Mouse (Mus musculus): Measurements from ENCODE around the gene Sdk2.

Gene Sdk2

DNA sequence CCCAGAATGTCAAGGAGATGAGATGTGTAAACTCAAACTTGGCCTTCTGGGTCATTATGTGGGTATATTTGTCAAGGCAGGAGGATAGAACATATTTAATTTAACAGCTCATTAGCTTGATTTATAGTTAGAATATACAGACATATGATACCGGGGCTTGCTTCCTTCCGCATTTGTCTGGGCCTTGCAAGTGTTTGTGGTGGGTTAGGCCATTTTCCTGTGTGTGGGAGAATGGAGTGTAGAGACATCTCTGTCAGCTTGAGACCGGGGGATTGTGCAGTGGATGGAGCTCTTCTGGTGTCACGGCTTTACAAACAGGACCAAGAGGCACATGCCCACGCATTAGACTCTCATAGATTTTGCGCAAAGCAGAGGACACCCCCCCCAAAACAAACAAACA lies 235.2 kb downstream of the Sdk2 start:
- DNase-seq (ENCODE audit: low spot score in 2 of 2) = no peak

DNA sequence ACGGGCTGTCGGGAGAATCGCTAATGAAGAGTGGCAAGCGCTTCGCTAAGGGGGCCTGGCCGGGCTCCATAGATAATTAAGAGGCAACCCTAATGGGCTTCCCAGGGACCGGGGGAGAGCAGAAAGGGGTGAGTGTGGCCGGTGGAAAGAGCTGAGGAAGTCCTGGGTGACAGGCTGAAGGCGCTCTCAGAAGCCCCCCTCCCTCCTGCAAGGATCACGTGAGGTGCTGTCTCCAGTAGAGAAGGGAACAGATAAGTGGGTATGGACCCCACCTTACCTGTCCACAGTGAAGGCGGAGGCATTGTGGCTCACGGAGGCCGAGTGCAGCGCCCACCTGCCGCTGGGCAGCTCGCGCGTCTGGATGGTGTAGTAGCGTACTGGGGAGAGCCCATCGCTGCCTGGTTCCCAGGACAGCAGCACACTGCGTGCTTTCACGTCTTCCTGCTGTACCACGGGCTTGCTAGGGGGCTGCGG lies 238.7 kb downstream of the Sdk2 start:
- DNase-seq (ENCODE audit: low spot score in 2 of 2) = no peak

- DNase-seq (ENCODE audit: low spot score in 2 of 2) = no peak
Measured at GRCm38 (mm10) chr11:113820005-113820404, 246.8 kb downstream of the Sdk2 start.

DNA sequence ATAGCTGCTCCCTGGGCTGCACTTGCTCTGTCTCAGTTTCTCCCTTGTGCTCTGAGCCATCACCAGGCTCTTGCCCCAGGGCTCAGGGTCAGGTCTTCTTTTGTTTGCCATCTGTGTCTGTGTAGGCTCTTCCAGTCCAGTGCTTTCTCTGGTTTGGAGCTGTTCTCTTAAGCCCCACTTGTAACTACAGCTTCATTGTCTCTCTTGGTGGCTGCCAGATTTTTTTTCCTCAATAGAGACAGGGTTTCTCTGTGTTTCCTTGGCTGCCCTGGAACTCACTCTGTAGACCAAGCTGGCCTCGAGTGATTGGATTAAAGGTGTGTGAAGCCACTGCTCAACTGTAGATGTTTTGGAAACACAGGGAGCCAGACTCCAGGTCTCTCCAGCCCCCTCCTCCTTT lies 247.8 kb downstream of the Sdk2 start:
- no peak for DNase-seq (ENCODE audit: low spot score in 2 of 2)

DNA sequence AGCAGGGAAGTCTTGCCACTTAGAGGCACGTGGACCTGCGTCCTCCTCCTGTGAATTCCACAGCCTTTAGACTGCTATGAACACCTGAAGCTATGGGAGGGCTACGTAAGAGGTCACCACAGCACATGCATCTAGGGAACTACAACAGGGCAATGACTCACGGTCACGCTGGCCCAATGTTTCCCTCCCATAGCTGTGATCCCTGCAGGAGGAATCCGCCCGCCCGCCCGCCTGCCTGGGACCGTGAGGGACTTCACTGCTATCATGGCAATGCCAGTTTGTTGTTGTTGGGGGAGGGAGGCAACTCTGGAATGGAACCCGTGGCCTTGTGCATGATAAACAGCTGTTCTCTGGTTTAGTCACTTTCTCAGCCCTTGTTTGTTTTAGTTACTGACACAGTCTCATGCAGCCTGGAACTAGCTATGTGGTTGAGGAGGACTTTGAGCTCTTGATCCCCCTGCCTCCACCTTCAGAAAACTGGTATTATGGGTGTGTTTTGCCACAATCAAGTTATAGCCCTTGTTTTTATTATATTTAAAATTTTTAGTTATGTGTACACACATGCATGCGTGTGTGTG lies 249.8 kb downstream of the Sdk2 start:
- no peak for DNase-seq (ENCODE audit: low spot score in 2 of 2)

- DNase-seq (ENCODE audit: low spot score in 2 of 2) = no peak
Measured at GRCm38 (mm10) chr11:113816439-113816838, 250.4 kb downstream of the Sdk2 start.

DNA sequence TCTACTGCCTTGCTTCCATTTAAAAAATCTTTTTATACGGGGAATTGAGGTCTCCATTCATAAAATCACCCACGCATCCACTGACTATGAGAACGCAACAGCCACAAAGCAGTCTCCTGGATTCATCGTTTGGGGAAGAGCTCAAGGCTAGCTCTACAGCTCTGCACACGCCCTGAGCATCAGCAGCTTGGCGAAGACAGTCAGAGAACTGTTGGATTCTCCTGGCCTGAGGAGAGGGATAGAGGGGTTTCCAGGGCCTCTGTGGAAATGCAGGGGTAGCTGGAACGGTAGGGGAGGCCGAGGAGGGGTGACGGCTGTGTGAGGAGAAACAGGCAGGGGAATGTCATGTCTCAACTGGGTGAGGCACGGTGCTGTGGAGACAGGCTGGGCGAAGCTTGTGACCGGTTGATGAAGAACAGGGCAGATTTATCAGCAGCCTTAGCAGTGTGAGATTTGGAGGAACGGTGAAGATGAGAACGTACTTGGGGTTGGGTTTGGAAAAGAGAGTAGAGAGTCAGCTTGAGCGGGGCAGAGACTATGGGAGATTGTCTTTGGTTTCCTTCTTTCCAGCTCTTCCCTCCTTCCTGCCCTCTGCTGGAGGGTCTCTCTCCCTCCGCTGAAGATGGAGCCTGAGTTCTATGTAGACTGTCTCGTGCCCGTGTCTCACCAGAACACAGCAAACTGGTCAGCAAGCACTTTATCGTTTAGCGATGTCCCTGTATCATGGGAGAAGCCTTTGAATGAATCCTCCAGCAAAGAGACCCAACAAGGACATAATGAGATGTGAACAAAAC lies 255.1 kb downstream of the Sdk2 start:
- no peak for DNase-seq (ENCODE audit: low spot score in 2 of 2)

GRCm38 (mm10) chr11:113810638-113811545 lies 256.0 kb downstream of the Sdk2 start:
- peak; percentile 73 to 75 for DNase-seq (ENCODE audit: low spot score in 2 of 2)

DNA sequence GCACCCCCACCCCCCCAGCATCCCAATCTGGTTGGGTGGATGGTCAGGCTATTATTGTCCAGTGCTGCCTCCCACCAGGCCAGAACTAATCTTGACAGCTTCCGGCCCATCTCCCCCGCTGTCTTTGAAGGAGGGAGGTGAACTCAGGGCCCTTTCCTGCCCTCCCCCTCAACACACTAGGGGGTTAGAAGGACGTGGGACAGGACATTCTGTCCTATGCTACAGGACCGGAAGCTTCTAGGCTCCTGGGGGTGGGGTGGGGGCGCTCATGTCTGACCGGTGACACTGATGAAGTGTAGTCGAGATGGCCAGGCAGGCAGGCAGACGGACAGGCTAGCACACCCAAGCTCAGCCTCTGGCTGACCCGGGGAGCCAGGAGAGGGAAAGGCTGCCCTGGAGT lies 259.8 kb downstream of the Sdk2 start:
- DNase-seq (ENCODE audit: low spot score in 2 of 2) = no peak

GRCm38 (mm10) chr11:113806382-113807077 lies 260.3 kb downstream of the Sdk2 start:
- no peak for DNase-seq (ENCODE audit: low spot score in 2 of 2)

DNA sequence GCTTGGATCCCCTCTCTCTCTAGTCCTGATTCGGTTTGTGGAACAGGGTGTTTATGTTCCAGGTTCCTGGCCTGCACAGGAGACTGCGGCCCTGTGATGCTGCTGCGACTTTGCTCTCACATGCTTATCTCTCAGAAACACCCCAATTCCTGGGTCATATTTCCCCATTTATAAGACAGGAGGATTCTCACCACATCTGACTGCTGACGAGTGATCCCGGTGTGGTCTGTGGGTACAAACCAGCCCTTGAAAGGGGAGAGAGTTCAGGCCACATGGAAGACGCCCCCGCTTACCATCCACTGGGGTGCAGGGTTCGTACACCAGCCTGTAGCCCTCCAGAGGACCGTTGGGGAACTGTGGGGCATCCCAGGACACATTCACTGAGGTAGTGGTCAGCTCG lies 260.9 kb downstream of the Sdk2 start:
- DNase-seq (ENCODE audit: low spot score in 2 of 2) = no peak

- DNase-seq (ENCODE audit: low spot score in 2 of 2) = no peak
Measured at GRCm38 (mm10) chr11:113803321-113803941, 263.4 kb downstream of the Sdk2 start.

GRCm38 (mm10) chr11:113802456-113802855 lies 264.4 kb downstream of the Sdk2 start:
- no peak for DNase-seq (ENCODE audit: low spot score in 2 of 2)

- no peak for DNase-seq (ENCODE audit: low spot score in 2 of 2)
Measured at GRCm38 (mm10) chr11:113800026-113800425, 266.8 kb downstream of the Sdk2 start.

- no peak for DNase-seq (ENCODE audit: low spot score in 2 of 2)
Measured at GRCm38 (mm10) chr11:113799041-113799447, 267.8 kb downstream of the Sdk2 start.

DNA sequence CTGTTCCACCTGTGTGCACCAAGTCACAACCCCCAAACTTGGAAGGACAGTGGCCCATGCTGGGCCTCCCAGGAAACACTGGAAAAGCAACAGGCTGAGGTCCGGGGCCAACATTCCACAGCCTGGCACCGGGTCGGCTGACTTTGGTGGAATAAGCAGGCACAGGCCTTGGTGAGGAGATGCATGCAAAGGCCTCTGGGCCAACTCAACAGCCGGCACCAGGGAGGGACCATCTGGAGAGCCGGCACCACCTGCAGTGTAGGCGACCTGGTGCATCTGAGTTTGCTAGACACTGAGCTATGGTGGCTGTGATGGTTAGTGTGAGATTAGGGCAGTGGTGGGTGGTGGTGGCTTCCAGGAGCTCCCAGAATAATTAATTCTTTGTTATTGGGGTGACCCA lies 268.8 kb downstream of the Sdk2 start:
- DNase-seq (ENCODE audit: low spot score in 2 of 2) = no peak

DNA sequence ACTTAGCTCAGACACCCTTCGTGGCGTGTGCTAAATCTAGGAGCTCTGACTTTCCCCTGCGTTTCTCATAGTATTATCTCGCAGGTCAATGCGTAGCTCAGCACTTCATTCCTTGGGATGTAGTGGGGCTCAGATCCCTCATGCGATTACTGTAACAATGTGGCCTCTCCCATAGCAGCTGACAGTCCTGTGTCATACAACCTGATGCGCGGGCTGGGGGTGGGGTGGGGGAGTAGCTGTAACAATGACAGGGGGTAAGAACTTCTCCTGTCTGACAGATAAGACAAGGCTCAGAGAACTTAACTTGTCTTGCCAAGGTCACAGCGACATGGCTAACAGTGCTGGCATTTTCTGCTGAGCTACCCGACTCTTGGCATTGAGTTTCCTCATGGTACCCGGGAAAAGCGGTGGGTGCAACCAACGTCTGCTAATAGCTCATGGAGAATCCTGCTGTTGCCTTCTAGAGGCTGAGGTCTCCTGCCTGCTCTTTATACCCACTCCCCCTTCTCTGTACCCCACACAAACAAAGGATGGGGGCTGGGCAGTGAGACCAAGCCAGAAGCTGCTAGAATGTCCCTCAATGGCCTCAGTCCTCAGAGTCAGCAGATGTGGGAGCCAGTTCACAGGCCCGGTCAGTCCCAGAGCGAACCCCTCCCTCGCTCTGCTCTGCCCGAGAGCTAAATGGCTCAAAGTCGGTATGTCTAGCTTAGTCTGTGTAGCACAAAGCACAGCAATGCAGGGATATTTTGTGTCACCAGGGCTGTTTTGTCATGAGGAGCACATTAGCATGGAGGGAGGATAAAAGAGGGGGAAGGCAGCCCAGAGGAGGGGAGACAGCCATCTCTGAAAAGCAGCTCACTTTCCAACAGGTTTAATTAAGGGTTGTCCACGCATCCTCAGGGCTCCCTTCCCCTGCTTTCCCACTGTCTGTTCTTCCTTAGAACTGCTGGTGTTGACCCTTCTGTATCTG lies 269.5 kb downstream of the Sdk2 start:
- DNase-seq (ENCODE audit: low spot score in 2 of 2) = no peak

DNA sequence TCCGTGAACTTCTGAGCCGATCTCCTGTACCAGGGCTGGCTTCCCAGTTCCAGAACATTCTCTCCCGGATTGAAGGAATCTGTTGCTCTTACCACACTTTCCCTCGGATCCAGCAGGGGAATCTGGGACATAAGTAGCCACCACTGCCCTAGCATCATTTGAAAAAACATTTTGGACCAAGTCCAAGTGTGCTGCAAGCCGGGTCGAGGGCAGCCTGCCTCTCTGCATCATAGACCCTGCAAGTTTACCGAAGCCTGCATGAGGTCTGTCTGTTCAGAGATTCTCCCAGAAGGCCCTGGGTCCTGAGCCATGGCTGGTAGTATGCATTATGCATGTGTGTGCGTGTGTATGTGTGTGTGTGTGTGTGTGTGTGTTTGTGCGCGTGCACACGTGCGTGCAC lies 271.0 kb downstream of the Sdk2 start:
- DNase-seq (ENCODE audit: low spot score in 2 of 2) = no peak

DNA sequence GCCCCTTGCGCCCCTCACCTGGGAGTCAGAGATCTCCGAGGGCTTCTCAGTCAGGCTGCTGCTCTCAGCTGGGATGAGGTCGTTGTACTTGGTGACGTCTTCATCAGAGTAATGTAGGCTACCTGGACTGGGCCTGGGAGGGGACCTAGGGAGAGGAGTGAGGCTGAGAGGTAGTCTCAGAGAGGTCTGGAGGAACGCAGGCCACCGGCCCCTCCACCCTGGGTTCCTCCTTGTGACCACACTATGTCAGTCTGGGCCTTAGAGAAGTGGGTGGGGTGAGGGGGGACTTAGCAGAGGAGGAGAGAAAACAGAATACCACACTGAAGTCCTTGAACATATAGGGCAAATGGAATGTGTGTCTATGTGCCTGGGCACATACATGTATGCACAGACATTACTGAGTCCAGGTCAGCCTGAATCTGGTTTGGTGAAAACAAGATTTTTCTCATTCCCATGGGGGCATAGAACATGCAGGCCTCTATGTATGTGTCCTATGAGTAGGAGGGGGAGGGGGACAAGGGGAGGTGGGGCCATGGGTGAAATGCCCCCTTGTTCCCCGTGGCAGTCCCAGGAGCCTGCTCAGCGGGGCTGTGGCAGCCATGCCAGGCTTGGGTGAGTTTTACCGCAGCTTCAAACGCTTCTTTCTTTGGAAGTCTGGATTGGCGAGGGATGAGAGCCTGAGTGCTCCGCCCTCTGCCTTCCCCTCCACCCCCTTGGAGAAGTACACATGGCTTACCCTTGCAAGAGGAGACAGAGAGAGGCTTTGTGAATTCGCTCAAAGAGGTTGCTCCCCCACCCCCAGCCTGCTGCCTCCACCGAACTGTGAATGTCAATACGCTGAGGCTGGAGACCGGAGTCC lies 275.3 kb downstream of the Sdk2 start:
- no peak for DNase-seq (ENCODE audit: low spot score in 2 of 2)

Data from frontal cortex, postnatal 25 days (tissue).